Mouse (Mus musculus): ENCODE results near the gene Edn2. TPM values are rescaled to one million over a fixed set of nuclear protein-coding genes. Genes with fewer than 3 reads are reported as not detected.

Edn2 gene
- not detected in 2 replicates for polyA plus RNA-seq (2016; fragmentation: Nextera tagmentation; extraction: Ambion mirVana)

- no peak within 1 kb of the TSS for H3K4me3 ChIP-seq
Observed at GRCm38 (mm10) chr4:120161166-120161949, at the start of gene Edn2. Edn2 (plus strand) TSS chr4:120161206.

DNA sequence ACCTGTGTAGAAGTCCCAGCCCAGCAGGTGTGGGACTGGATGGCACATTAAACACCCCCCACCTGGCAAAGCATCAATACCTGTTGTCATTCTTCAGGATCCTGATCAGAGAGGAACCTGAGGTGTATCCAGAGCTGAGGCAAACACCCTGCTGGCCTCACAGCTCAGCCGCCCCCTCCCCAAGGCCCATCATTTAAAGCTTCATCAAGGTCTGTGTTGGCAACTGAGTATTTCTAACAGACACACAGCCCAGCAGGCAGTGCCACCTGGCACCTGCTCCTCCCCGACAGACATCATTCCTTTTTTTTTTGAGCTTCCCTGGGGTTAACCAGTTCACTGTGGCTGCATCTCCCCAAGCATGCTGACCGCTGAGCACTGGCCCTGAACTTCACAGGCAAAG is 45.5 kb upstream of the Edn2 start:
- WGBS: 75% methylated on average over 3 of the region's 3 CpGs
- no peaks in the 10 kb centered on the region for H3K27me3 ChIP-seq (ENCODE audit: low read depth, poor library complexity, severe bottlenecking)
- H3K9me3 ChIP-seq (replicated peaks): no peaks in the 10 kb centered on the region
- no peak for DNase-seq (ENCODE audit: low spot score)
- no peak overlapping the region for H3K27ac ChIP-seq
- no peak overlapping the region for H3K4me3 ChIP-seq
- H3K36me3 ChIP-seq: no peaks in the 10 kb centered on the region
- no peaks in the 10 kb centered on the region for H3K4me1 ChIP-seq

More at GRCm38 (mm10) chr4:120161166-120161949, at the start of gene Edn2:
- no peaks in the 10 kb centered on the region for H3K9me3 ChIP-seq (replicated peaks)
- H3K36me3 ChIP-seq: no peaks in the 10 kb centered on the region
- 38% methylated on average over 29 of the region's 29 CpGs for WGBS
- H3K4me1 ChIP-seq: peaks cover 13% of the 10 kb centered on the region
- no peak within 1 kb of the TSS for H3K27ac ChIP-seq
- H3K27me3 ChIP-seq (ENCODE audit: low read depth, poor library complexity, severe bottlenecking): peaks cover 27% of the 10 kb centered on the region
- DNase-seq (ENCODE audit: low spot score): no peak

DNA sequence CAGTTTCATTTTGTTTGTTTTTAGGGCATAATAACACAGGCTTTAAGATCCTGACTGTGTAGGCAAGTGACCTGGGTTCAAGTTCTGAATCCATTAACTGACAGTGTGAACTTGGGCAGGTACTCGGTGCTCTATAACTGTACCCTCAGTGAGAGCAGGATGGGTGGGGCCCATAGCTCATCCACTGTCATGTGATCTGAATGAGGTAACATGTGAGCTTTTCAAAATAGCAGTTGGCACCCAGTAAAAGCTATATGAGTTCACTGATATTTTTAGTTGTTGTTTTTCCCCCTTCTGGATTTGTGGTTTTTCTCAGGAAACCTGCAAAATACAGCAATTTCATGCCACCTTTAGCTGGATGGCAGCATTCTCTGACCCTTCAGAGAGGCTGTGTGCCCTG is 44.7 kb upstream of the Edn2 start:
- WGBS: 73% methylated on average over 1 of the region's 1 CpGs

DNA sequence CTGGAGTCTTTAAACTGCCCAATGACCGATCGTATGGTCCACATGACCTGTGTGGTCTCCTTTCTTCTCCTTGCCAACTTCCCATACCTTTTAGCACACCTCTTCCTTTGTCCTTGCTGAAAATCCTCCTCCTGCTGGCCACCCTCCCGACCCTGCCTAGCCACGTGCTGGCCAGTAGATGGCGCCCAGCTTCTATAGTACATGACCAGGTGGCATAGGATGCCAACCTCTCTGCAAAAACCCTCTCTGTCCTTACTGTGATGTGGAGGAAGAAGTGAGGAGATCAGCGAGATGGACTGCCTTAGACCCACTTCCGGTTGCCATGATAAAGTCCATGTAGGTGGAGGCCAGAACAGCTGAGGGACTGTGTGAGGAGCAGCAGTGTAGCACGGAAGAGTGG is 40.7 kb upstream of the Edn2 start:
- Histone ChIP-seq H3K4me1 (no peaks in the 10 kb centered on the region), H3K36me3 (no peaks in the 10 kb centered on the region), H3K9me3 (replicated peaks) (no peaks in the 10 kb centered on the region), H3K27ac (no peak overlapping the region), H3K27me3 (ENCODE audit: low read depth, poor library complexity, severe bottlenecking) (no peaks in the 10 kb centered on the region), H3K4me3 (no peak overlapping the region)
- DNase-seq (ENCODE audit: low spot score): peak; percentile 59
- WGBS: 35% methylated on average over 8 of the region's 8 CpGs

More for the DNA sequence above, 44.7 kb upstream of the Edn2 start:
- H3K27ac ChIP-seq: no peak overlapping the region
- no peaks in the 10 kb centered on the region for H3K9me3 ChIP-seq (replicated peaks)
- no peaks in the 10 kb centered on the region for H3K36me3 ChIP-seq
- no peaks in the 10 kb centered on the region for H3K4me1 ChIP-seq
- DNase-seq (ENCODE audit: low spot score): no peak
- H3K27me3 ChIP-seq (ENCODE audit: low read depth, poor library complexity, severe bottlenecking): no peaks in the 10 kb centered on the region
- H3K4me3 ChIP-seq: no peak overlapping the region

DNA sequence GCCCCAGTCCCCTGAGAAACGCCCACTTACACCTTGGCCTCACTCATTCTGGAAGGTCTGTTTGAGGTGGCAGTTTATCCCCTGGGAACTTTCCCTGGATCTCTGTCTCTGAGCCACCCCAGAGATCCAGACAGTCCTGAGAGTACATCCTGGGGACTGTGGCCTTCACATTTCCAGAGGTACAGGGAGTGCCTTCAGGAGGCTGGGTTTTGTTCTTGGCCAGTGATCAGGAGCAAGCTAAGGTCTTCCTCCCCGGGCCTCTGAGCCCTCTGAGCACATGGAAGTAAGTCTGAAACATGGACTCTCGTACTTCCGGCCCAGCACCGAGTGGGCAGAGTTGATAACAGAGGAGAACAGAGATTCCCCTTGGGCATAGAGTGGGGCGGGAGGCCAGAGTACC is 36.4 kb upstream of the Edn2 start:
- 88% methylated on average over 6 of the region's 6 CpGs for WGBS
- Histone ChIP-seq H3K27ac (no peak overlapping the region), H3K4me1 (no peaks in the 10 kb centered on the region), H3K4me3 (no peak overlapping the region), H3K27me3 (ENCODE audit: low read depth, poor library complexity, severe bottlenecking) (no peaks in the 10 kb centered on the region), H3K9me3 (replicated peaks) (no peaks in the 10 kb centered on the region), H3K36me3 (no peaks in the 10 kb centered on the region)
- DNase-seq (ENCODE audit: low spot score): no peak

DNA sequence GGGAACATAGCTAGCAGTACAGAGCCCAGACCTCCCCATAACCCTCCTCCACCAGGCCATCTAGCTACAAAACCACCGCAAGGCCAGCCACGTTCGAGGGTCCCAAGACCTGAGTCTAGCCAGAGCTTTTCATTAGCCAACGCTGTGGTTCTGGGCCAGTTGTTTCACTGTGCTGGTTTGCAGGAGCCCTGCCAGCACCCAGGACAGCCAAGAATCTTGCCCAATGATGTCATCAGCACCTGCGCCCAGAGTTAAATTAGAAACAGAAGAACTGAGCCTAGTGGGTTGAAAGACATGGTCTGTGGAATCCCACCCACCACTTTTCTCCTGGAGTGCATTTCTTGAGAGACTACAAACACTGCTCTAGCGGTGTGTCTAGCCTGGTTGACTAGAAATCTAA is 35.0 kb upstream of the Edn2 start:
- no peak overlapping the region for H3K4me3 ChIP-seq

DNA sequence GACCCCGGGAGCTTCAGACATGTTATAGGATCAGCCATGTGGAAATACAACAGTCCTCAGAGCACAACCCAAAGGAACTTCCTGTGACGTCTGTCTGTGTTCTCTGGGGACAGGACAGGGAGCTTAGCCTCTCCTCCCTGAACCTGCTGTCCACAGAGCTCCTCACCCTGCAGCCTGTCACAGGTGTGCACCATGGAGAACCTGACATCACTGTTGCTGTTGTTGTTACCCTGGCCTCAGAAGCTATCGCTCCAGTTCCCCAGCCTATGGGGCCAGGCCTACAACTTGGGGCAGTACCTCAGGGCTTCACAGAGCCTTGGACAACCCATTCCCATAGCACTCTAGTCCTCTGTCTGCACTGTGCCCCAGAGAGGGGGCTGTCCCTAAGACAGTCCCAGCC is 33.7 kb upstream of the Edn2 start:
- Histone ChIP-seq H3K9me3 (replicated peaks) (no peaks in the 10 kb centered on the region), H3K4me1 (peaks cover 18% of the 10 kb centered on the region), H3K4me3 (no peak overlapping the region), H3K36me3 (no peaks in the 10 kb centered on the region), H3K27ac (no peak overlapping the region; the same call in 1 of the 2 replicates), H3K27me3 (ENCODE audit: low read depth, poor library complexity, severe bottlenecking) (no peaks in the 10 kb centered on the region)
- 90% methylated on average over 3 of the region's 3 CpGs for WGBS
- DNase-seq (ENCODE audit: low spot score): no peak

More for the DNA sequence above, 35.0 kb upstream of the Edn2 start:
- no peaks in the 10 kb centered on the region for H3K36me3 ChIP-seq
- H3K27ac ChIP-seq: no peak overlapping the region
- no peaks in the 10 kb centered on the region for H3K27me3 ChIP-seq (ENCODE audit: low read depth, poor library complexity, severe bottlenecking)
- WGBS: 90% methylated on average over 6 of the region's 6 CpGs
- no peaks in the 10 kb centered on the region for H3K9me3 ChIP-seq (replicated peaks)
- H3K4me1 ChIP-seq: peaks cover 6% of the 10 kb centered on the region
- DNase-seq (ENCODE audit: low spot score): no peak

GRCm38 (mm10) chr4:120128033-120128432 is 33.0 kb upstream of the Edn2 start:
- no peak for DNase-seq (ENCODE audit: low spot score)
- Histone ChIP-seq H3K36me3 (no peaks in the 10 kb centered on the region), H3K27ac (no peak overlapping the region), H3K27me3 (ENCODE audit: low read depth, poor library complexity, severe bottlenecking) (no peaks in the 10 kb centered on the region), H3K4me3 (no peak overlapping the region), H3K9me3 (replicated peaks) (no peaks in the 10 kb centered on the region), H3K4me1 (peaks cover 22% of the 10 kb centered on the region)
- WGBS: 85% methylated on average over 4 of the region's 4 CpGs

DNA sequence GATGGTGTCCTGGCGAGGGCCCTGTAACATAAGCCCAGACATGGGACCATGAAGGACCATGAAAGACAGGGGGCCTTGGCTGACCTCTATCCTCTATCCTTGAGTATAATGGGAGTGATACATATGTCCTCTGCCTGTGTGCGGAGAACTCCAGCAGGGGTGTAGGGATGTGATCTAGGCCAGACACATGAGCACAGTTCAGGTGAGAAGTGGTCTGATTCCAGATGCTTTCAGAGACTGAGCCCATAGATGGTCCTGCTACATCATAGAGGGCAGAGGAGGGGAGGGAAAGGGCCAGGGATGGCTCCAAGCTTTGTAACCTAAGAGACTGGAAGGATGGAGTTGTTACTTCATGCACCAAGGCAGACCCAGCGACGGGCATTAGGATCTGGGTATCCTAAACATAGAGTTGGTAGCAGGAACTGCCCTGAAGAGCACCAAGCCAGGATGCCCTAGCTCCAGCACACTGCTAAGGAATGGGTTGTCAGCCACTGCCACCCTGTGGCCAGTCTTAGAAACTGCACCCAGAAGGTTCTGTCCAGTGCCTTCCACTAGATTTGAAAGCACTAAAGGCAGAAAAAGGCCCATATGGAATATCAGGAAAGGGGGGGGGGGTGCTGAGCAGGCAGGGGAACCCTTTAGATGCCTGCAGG is 31.6 kb upstream of the Edn2 start:
- Histone ChIP-seq H3K4me3 (no peak overlapping the region), H3K4me1 (peaks cover 29% of the 10 kb centered on the region), H3K27me3 (ENCODE audit: low read depth, poor library complexity, severe bottlenecking) (no peaks in the 10 kb centered on the region), H3K27ac (no peak overlapping the region), H3K36me3 (no peaks in the 10 kb centered on the region), H3K9me3 (replicated peaks) (no peaks in the 10 kb centered on the region)
- DNase-seq (ENCODE audit: low spot score): peak; percentile 73
- 51% methylated on average over 4 of the region's 4 CpGs for WGBS

DNA sequence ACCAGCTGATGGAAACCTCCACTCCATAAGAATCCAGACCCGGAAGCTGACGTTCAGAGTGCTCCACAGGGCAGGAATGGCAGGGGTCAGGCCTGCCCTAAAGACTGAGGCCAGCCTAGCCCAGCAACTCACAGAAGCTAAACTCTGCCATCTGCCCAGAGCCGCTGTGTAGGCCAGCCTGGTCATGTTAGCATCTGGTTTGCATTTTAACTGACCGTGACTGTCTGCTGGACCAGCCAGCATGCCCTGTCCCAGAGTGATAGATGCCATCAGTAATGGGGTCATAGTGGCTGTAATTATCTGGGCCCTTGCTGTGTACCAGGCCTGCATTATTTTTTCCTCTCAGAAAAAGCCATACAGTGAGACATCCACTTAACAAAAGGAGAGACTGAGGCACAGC is 30.1 kb upstream of the Edn2 start:
- Histone ChIP-seq H3K27ac (0 out of 2 replicates have a peak overlapping the region, but pooled peaks have one; percentile 7), H3K9me3 (replicated peaks) (no peaks in the 10 kb centered on the region), H3K27me3 (ENCODE audit: low read depth, poor library complexity, severe bottlenecking) (no peaks in the 10 kb centered on the region), H3K36me3 (no peaks in the 10 kb centered on the region), H3K4me3 (no peak overlapping the region), H3K4me1 (peaks cover 29% of the 10 kb centered on the region)
- DNase-seq (ENCODE audit: low spot score): no peak
- WGBS: 14% methylated on average over 4 of the region's 4 CpGs

GRCm38 (mm10) chr4:120131441-120132220 is 29.4 kb upstream of the Edn2 start:
- Histone ChIP-seq H3K9me3 (replicated peaks) (no peaks in the 10 kb centered on the region), H3K27ac (peak overlapping the region; percentile 14; the same call in 1 of the 2 replicates), H3K36me3 (no peaks in the 10 kb centered on the region), H3K4me3 (no peak overlapping the region), H3K27me3 (ENCODE audit: low read depth, poor library complexity, severe bottlenecking) (no peaks in the 10 kb centered on the region), H3K4me1 (peaks cover 29% of the 10 kb centered on the region)
- no peak for DNase-seq (ENCODE audit: low spot score)
- WGBS: 79% methylated on average over 24 of the region's 24 CpGs

DNA sequence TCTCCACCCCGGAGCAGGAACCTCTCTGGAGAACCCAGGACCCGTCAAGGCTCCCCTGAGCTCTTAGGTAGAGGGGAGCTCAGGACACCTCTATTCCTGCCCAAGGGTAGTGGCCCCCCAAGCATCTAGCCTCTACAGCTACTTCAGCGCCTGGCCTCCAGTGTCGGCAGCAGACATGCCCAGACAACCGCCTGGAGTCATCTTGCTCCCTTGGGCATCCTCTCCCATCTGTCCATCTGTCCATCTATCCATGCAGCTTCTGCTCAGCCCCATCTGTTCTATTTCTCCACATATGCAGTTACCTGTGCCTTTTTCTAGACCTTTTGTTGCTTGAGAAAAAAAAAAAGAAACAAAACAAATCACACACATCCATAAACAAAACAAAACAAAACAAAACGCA is 26.8 kb upstream of the Edn2 start:
- H3K27me3 ChIP-seq (ENCODE audit: low read depth, poor library complexity, severe bottlenecking): no peaks in the 10 kb centered on the region
- no peaks in the 10 kb centered on the region for H3K9me3 ChIP-seq (replicated peaks)
- no peak for DNase-seq (ENCODE audit: low spot score)
- WGBS: 86% methylated on average over 6 of the region's 6 CpGs
- H3K4me3 ChIP-seq: no peak overlapping the region
- no peaks in the 10 kb centered on the region for H3K36me3 ChIP-seq
- no peak overlapping the region; the same call in 1 of the 2 replicates for H3K27ac ChIP-seq
- H3K4me1 ChIP-seq: peaks cover 29% of the 10 kb centered on the region

DNA sequence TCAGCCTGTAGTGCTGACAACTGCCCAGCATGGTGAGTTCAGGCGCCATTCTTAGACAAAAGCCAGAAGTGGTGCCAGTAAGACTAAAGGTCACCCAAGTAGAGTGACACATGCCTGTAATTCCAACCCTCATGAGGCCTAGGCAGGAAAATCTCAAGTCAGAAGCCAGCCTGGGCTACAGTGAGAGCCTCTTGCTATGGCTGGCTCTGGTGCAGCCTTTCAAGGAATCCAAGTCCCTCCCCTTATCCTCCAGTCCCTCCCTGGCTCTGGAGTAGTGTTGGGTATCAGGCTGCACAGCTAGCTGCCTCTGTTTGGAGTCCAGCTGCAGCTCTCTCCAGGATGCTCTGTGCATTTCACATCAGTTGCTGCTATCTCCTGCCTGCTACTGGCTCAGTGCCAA is 19.2 kb upstream of the Edn2 start:
- no peaks in the 10 kb centered on the region for H3K27me3 ChIP-seq (ENCODE audit: low read depth, poor library complexity, severe bottlenecking)
- no peaks in the 10 kb centered on the region for H3K9me3 ChIP-seq (replicated peaks)
- H3K4me1 ChIP-seq: no peaks in the 10 kb centered on the region
- H3K4me3 ChIP-seq: no peak overlapping the region
- H3K36me3 ChIP-seq: no peaks in the 10 kb centered on the region
- no peak for DNase-seq (ENCODE audit: low spot score)
- no peak overlapping the region for H3K27ac ChIP-seq
- WGBS: 70% methylated on average over 1 of the region's 1 CpGs

Measured in limb, embryonic 10.5 days (tissue).